Mouse (Mus musculus) midbrain, postnatal 0 days (tissue): ENCODE data around the gene Zbtb38. TPM values are rescaled to one million over a fixed set of nuclear protein-coding genes. Genes with fewer than 3 reads are reported as not detected.

Source experiments
- ATAC-seq: fragments of 200-750 bp; cut with Nextera tagmentation; 2 replicates; pipeline ENCODE4 v1.8.0; 2017; ENCODE audit warnings: moderate number of reproducible peaks, mild to moderate bottlenecking, moderate TSS enrichment, moderate library complexity; ENCODE audit not compliant: low FRiP score
- DNase-seq: peaks from one replicate; pipeline ENCODE4 v3.0.0-alpha.2; 2015; ENCODE audit warnings: low spot score
- H3K27ac ChIP-seq: fragments of 300-500 bp; sonication (generic); 2 replicates; pipeline ENCODE4 v1.5.1; 2014; ENCODE audit warnings: low read depth, mild to moderate bottlenecking, low read length, mixed read lengths
- H3K27me3 ChIP-seq: fragments of 300-500 bp; sonication (generic); 2 replicates; pipeline ENCODE4 v1.6.1; 2014; ENCODE audit warnings: low read length, control low read depth, mixed read lengths; ENCODE audit not compliant: insufficient read depth
- H3K36me3 ChIP-seq: fragments of 300-500 bp; sonication (generic); 2 replicates; pipeline ENCODE4 v1.6.1; 2014; ENCODE audit warnings: low read length, control low read depth, mixed read lengths; ENCODE audit not compliant: insufficient read depth
- H3K4me1 ChIP-seq: fragments of 300-500 bp; sonication (generic); 2 replicates; pipeline ENCODE4 v1.6.1; 2014; ENCODE audit warnings: mild to moderate bottlenecking, control low read depth, antibody characterized with exemption, low read length, mixed read lengths; ENCODE audit not compliant: insufficient read depth
- H3K4me2 ChIP-seq: fragments of 300-500 bp; sonication (generic); 2 replicates; pipeline ENCODE4 v1.6.1; 2014; ENCODE audit warnings: low read depth, mild to moderate bottlenecking, low read length, mixed read lengths; ENCODE audit not compliant: poor library complexity, severe bottlenecking
- H3K4me3 ChIP-seq: fragments of 300-500 bp; sonication (generic); 2 replicates; pipeline ENCODE4 v1.5.1; 2014; ENCODE audit warnings: low read depth, mild to moderate bottlenecking, low read length, moderate library complexity
- H3K9ac ChIP-seq: fragments of 300-500 bp; sonication (generic); replicated peaks from 2 replicates; pipeline ENCODE4 v1.6.1; 2014; ENCODE audit warnings: mild to moderate bottlenecking, low read length, moderate library complexity, mixed read lengths; ENCODE audit not compliant: poor library complexity, severe bottlenecking
- H3K9me3 ChIP-seq: fragments of 300-500 bp; sonication (generic); 2 replicates; pipeline ENCODE4 v1.6.1; 2016; ENCODE audit warnings: low read length, control low read depth
- CTCF ChIP-seq: IDR thresholded peaks from 2 replicates; pipeline ENCODE4 v1.5.1; 2016; ENCODE audit warnings: antibody characterized with exemption, mild to moderate bottlenecking
- WGBS: fragments of 180-500 bp; shearing (Covaris S2); extraction: QIAGEN DNeasy Blood & Tissue Kit; methylation state at CpG from one replicate; pipeline ENCODE4 v1.1.7; 2014; 5-methylcytosine and 5-hydroxymethylcytosine counted together
- polyA plus RNA-seq: library from polyadenylated mRNA; unstranded; fragments of >200 nt; fragmentation: Nextera tagmentation; extraction: Ambion mirVana; gene quantifications from 2 replicates; pipeline ENCODE4 v1.2.1, GENCODE M21; 2015
- total RNA-seq: library from RNA; depleted of rRNA; stranded (reverse); fragments of >200 nt; gene quantifications from 2 replicates; pipeline ENCODE4 v1.2.3, GENCODE M21; 2014

Zbtb38 gene
- total and polyA plus RNA-seq, 2 experiments from 2014 or later: 49.9 to 50.7 TPM

- Histone ChIP-seq H3K27me3 (no peaks in the 10 kb centered on the region), H3K36me3 (no peaks in the 10 kb centered on the region), H3K9ac (peak overlapping the region; percentile 39), H3K4me2 (peak overlapping the region; percentile 50), H3K9me3 (no peaks in the 10 kb centered on the region), H3K4me1 (peaks cover 30% of the 10 kb centered on the region), H3K27ac (peak overlapping the region; percentile 62), H3K4me3 (peak overlapping the region; percentile 18)
- WGBS: 18% methylated on average over 14 of the region's 14 CpGs
- DNase-seq (no peak), ATAC-seq (no peak)
- TF ChIP-seq CTCF: no peak
Observed at GRCm38 (mm10) chr9:96726336-96727131, 26.1 kb downstream of the Zbtb38 start.

GRCm38 (mm10) chr9:96725582-96726320 is 26.9 kb downstream of the Zbtb38 start:
- H3K36me3 ChIP-seq: no peaks in the 10 kb centered on the region
- no peak for ATAC-seq
- no peak overlapping the region for H3K4me3 ChIP-seq
- peaks cover 30% of the 10 kb centered on the region for H3K4me1 ChIP-seq
- DNase-seq: no peak
- peak overlapping the region; percentile 62; the same call in 1 of the 2 replicates for H3K27ac ChIP-seq
- TF ChIP-seq CTCF: no peak
- WGBS: 15% methylated on average over 9 of the region's 9 CpGs
- H3K27me3 ChIP-seq: no peaks in the 10 kb centered on the region
- H3K9me3 ChIP-seq: no peaks in the 10 kb centered on the region
- peak overlapping the region; percentile 50 for H3K4me2 ChIP-seq
- peak overlapping the region; percentile 39; the same call in 1 of the 2 replicates for H3K9ac ChIP-seq

- no peak overlapping the region for H3K4me3 ChIP-seq
- no peak overlapping the region for H3K4me2 ChIP-seq
- peaks cover 30% of the 10 kb centered on the region for H3K4me1 ChIP-seq
- H3K36me3 ChIP-seq: no peaks in the 10 kb centered on the region
- no peak overlapping the region for H3K9ac ChIP-seq
- no peak for TF ChIP-seq CTCF
- no peaks in the 10 kb centered on the region for H3K27me3 ChIP-seq
- DNase-seq (no peak), ATAC-seq (no peak)
- H3K9me3 ChIP-seq: no peaks in the 10 kb centered on the region
- no peak overlapping the region for H3K27ac ChIP-seq
- 88% methylated on average over 6 of the region's 6 CpGs for WGBS
Observed at GRCm38 (mm10) chr9:96723650-96724049, 29.0 kb downstream of the Zbtb38 start.

GRCm38 (mm10) chr9:96721163-96721799 is 31.4 kb downstream of the Zbtb38 start:
- no peak for TF ChIP-seq CTCF
- H3K9ac ChIP-seq: no peak overlapping the region
- ATAC-seq (no peak), DNase-seq (no peak)
- 0 out of 2 replicates have a peak, but pooled peaks cover 2% of the 10 kb centered on the region for H3K36me3 ChIP-seq
- no peak overlapping the region for H3K4me2 ChIP-seq
- 89% methylated on average over 8 of the region's 8 CpGs for WGBS
- H3K9me3 ChIP-seq: no peaks in the 10 kb centered on the region
- peaks cover 11% of the 10 kb centered on the region for H3K4me1 ChIP-seq
- no peaks in the 10 kb centered on the region for H3K27me3 ChIP-seq
- no peak overlapping the region for H3K27ac ChIP-seq
- no peak overlapping the region for H3K4me3 ChIP-seq

- TF ChIP-seq CTCF: no peak
- H3K4me2 ChIP-seq: peak overlapping the region; percentile 89
- no peaks in the 10 kb centered on the region for H3K27me3 ChIP-seq
- H3K27ac ChIP-seq: peak overlapping the region; percentile 95; the same call in 1 of the 2 replicates
- 0 out of 2 replicates have a peak, but pooled peaks cover 2% of the 10 kb centered on the region for H3K36me3 ChIP-seq
- ATAC-seq: no peak
- no peaks in the 10 kb centered on the region for H3K9me3 ChIP-seq
- peak overlapping the region; percentile 91 for H3K9ac ChIP-seq
- WGBS: 59% methylated on average over 11 of the region's 11 CpGs
- peak overlapping the region; percentile 78 for H3K4me3 ChIP-seq
- peaks cover 10% of the 10 kb centered on the region; the same call in 1 of the 2 replicates for H3K4me1 ChIP-seq
- DNase-seq: no peak
Observed at GRCm38 (mm10) chr9:96720510-96721162, 32.0 kb downstream of the Zbtb38 start.
